Mouse (Mus musculus) brain, embryonic 14.5 days (tissue): Measurements from ENCODE around the gene Sass6.

Experiments
- CTCF ChIP-seq: fragments of 200-500 bp; IDR thresholded peaks from 2 replicates; pipeline ENCODE4 v1.5.1; 2012; ENCODE audit warnings: inconsistent platforms, mild to moderate bottlenecking, moderate library complexity, borderline replicate concordance; ENCODE audit not compliant: insufficient read depth, insufficient read length; ENCODE audit errors: extremely low read depth
- POLR2A ChIP-seq: fragments of 200-500 bp; IDR thresholded peaks from 2 replicates; pipeline ENCODE4 v1.6.1; 2012; ENCODE audit warnings: mild to moderate bottlenecking, inconsistent platforms, borderline replicate concordance; ENCODE audit not compliant: poor library complexity, insufficient read depth, insufficient read length, severe bottlenecking; ENCODE audit errors: extremely low read depth

GRCm38 (mm10) chr3:116661870-116662414 lies 67.2 kb downstream of the Sass6 start:
- no peak for TF ChIP-seq CTCF
- no peak for TF ChIP-seq POLR2A
